Mouse (Mus musculus): ENCODE measurements around the gene Padi2. TPM values are rescaled to one million over a fixed set of nuclear protein-coding genes. Genes with fewer than 3 reads are reported as not detected.

The Padi2 gene
- polyA plus RNA-seq, 1 experiment from 2014 or later = 2.5 TPM

- 42% methylated on average over 4 of the region's 4 CpGs for WGBS (ENCODE audit: insufficient replicate concordance)
- H3K27ac ChIP-seq = no peak overlapping the region
- no peaks in the 10 kb centered on the region for H3K4me1 ChIP-seq
- no peaks in the 10 kb centered on the region for H3K36me3 ChIP-seq
- no peak overlapping the region for H3K4me3 ChIP-seq
- peaks cover 38% of the 10 kb centered on the region; the same call in 1 of the 2 replicates for H3K27me3 ChIP-seq (replicated peaks)
- ATAC-seq = no peak
- H3K9me3 ChIP-seq (replicated peaks) = peaks cover 8% of the 10 kb centered on the region
- no peak overlapping the region for H3K9ac ChIP-seq
- no peak overlapping the region for H3K4me2 ChIP-seq
Measured at GRCm38 (mm10) chr4:140882365-140882764, 23.8 kb upstream of the Padi2 start.

GRCm38 (mm10) chr4:140882981-140883380 is 23.2 kb upstream of the Padi2 start:
- Histone ChIP-seq H3K4me2 (no peak overlapping the region), H3K4me1 (no peaks in the 10 kb centered on the region), H3K36me3 (no peaks in the 10 kb centered on the region), H3K4me3 (no peak overlapping the region), H3K27me3 (replicated peaks) (peaks cover 40% of the 10 kb centered on the region; the same call in 1 of the 2 replicates), H3K9me3 (replicated peaks) (peaks cover 8% of the 10 kb centered on the region), H3K27ac (no peak overlapping the region), H3K9ac (no peak overlapping the region)
- 84% methylated on average over 3 of the region's 3 CpGs for WGBS (ENCODE audit: insufficient replicate concordance)
- ATAC-seq = no peak

GRCm38 (mm10) chr4:140883852-140884251 is 22.3 kb upstream of the Padi2 start:
- Histone ChIP-seq H3K9ac (no peak overlapping the region), H3K27ac (no peak overlapping the region), H3K4me2 (no peak overlapping the region), H3K9me3 (replicated peaks) (peaks cover 8% of the 10 kb centered on the region), H3K4me1 (no peaks in the 10 kb centered on the region), H3K27me3 (replicated peaks) (peaks cover 36% of the 10 kb centered on the region; the same call in 1 of the 2 replicates), H3K4me3 (no peak overlapping the region), H3K36me3 (no peaks in the 10 kb centered on the region)
- no peak for ATAC-seq
- 39% methylated on average over 4 of the region's 4 CpGs for WGBS (ENCODE audit: insufficient replicate concordance)

GRCm38 (mm10) chr4:140891525-140892162 is 14.5 kb upstream of the Padi2 start:
- ATAC-seq = no peak

GRCm38 (mm10) chr4:140892163-140892530 is 14.0 kb upstream of the Padi2 start:
- Histone ChIP-seq H3K4me2 (no peak overlapping the region), H3K9ac (no peak overlapping the region), H3K9me3 (replicated peaks) (no peaks in the 10 kb centered on the region), H3K27ac (no peak overlapping the region), H3K4me3 (no peak overlapping the region), H3K4me1 (no peaks in the 10 kb centered on the region), H3K36me3 (no peaks in the 10 kb centered on the region), H3K27me3 (replicated peaks) (peaks cover 8% of the 10 kb centered on the region; the same call in 1 of the 2 replicates)
- ATAC-seq = no peak
- WGBS (ENCODE audit: insufficient replicate concordance) = 49% methylated on average over 1 of the region's 1 CpGs

More at GRCm38 (mm10) chr4:140891525-140892162, 14.5 kb upstream of the Padi2 start:
- Histone ChIP-seq H3K27me3 (replicated peaks) (peaks cover 8% of the 10 kb centered on the region; the same call in 1 of the 2 replicates), H3K4me1 (no peaks in the 10 kb centered on the region), H3K9ac (no peak overlapping the region), H3K4me2 (no peak overlapping the region), H3K27ac (no peak overlapping the region), H3K4me3 (no peak overlapping the region), H3K9me3 (replicated peaks) (no peaks in the 10 kb centered on the region), H3K36me3 (no peaks in the 10 kb centered on the region)
- 82% methylated on average over 14 of the region's 14 CpGs for WGBS (ENCODE audit: insufficient replicate concordance)

- Histone ChIP-seq H3K9ac (no peak overlapping the region), H3K4me3 (no peak overlapping the region), H3K9me3 (replicated peaks) (no peaks in the 10 kb centered on the region), H3K27ac (no peak overlapping the region), H3K4me1 (peaks cover 45% of the 10 kb centered on the region), H3K4me2 (peak overlapping the region; percentile 72; the same call in 1 of the 2 replicates), H3K36me3 (no peaks in the 10 kb centered on the region), H3K27me3 (replicated peaks) (peaks cover 86% of the 10 kb centered on the region)
- ATAC-seq = no peak
- WGBS (ENCODE audit: insufficient replicate concordance) = 26% methylated on average over 14 of the region's 14 CpGs
Measured at GRCm38 (mm10) chr4:140904776-140905425, 1.2 kb upstream of the Padi2 start.

- Histone ChIP-seq H3K27me3 (replicated peaks) (peaks cover 82% of the 10 kb centered on the region), H3K36me3 (no peaks in the 10 kb centered on the region), H3K4me3 (peak overlapping the region; percentile 50), H3K4me1 (peaks cover 51% of the 10 kb centered on the region), H3K27ac (no peak overlapping the region), H3K9ac (peak overlapping the region; percentile 40; the same call in 1 of the 2 replicates), H3K9me3 (replicated peaks) (no peaks in the 10 kb centered on the region), H3K4me2 (peak overlapping the region; percentile 72)
- 8% methylated on average over 11 of the region's 11 CpGs for WGBS (ENCODE audit: insufficient replicate concordance)
- ATAC-seq = no peak
Measured at GRCm38 (mm10) chr4:140905426-140905871, 695 bp upstream of the Padi2 start.

GRCm38 (mm10) chr4:140906827-140907280 is 710 bp downstream of the Padi2 start:
- peaks cover 77% of the 10 kb centered on the region for H3K27me3 ChIP-seq (replicated peaks)
- no peaks in the 10 kb centered on the region for H3K36me3 ChIP-seq
- H3K4me1 ChIP-seq = peaks cover 58% of the 10 kb centered on the region
- H3K27ac ChIP-seq = no peak overlapping the region
- H3K9me3 ChIP-seq (replicated peaks) = no peaks in the 10 kb centered on the region
- 50% methylated on average over 11 of the region's 11 CpGs for WGBS (ENCODE audit: insufficient replicate concordance)
- no peak for ATAC-seq
- H3K4me2 ChIP-seq = peak overlapping the region; percentile 72
- H3K9ac ChIP-seq = no peak overlapping the region
- H3K4me3 ChIP-seq = no peak overlapping the region

GRCm38 (mm10) chr4:140907306-140908024 is 1.3 kb downstream of the Padi2 start:
- Histone ChIP-seq H3K9me3 (replicated peaks) (no peaks in the 10 kb centered on the region), H3K9ac (peak overlapping the region; percentile 23; the same call in 1 of the 2 replicates), H3K4me1 (peaks cover 58% of the 10 kb centered on the region), H3K27ac (no peak overlapping the region), H3K4me3 (no peak overlapping the region), H3K27me3 (replicated peaks) (peaks cover 80% of the 10 kb centered on the region), H3K36me3 (no peaks in the 10 kb centered on the region), H3K4me2 (peak overlapping the region; percentile 72; the same call in 1 of the 2 replicates)
- ATAC-seq = no peak
- WGBS (ENCODE audit: insufficient replicate concordance) = 65% methylated on average over 12 of the region's 12 CpGs

- no peak overlapping the region for H3K4me3 ChIP-seq
- H3K36me3 ChIP-seq = no peaks in the 10 kb centered on the region
- H3K4me2 ChIP-seq = peak overlapping the region; percentile 72; the same call in 1 of the 2 replicates
- WGBS (ENCODE audit: insufficient replicate concordance) = 32% methylated on average over 5 of the region's 5 CpGs
- peaks cover 74% of the 10 kb centered on the region for H3K27me3 ChIP-seq (replicated peaks)
- no peaks in the 10 kb centered on the region for H3K9me3 ChIP-seq (replicated peaks)
- peaks cover 58% of the 10 kb centered on the region for H3K4me1 ChIP-seq
- ATAC-seq = peak; percentile 65
- no peak overlapping the region for H3K27ac ChIP-seq
- no peak overlapping the region for H3K9ac ChIP-seq
Measured at GRCm38 (mm10) chr4:140908627-140909026, 2.5 kb downstream of the Padi2 start.

- Histone ChIP-seq H3K9ac (no peak overlapping the region), H3K9me3 (replicated peaks) (no peaks in the 10 kb centered on the region), H3K27me3 (replicated peaks) (peaks cover 65% of the 10 kb centered on the region), H3K4me3 (no peak overlapping the region), H3K27ac (no peak overlapping the region), H3K4me2 (no peak overlapping the region), H3K4me1 (peaks cover 58% of the 10 kb centered on the region), H3K36me3 (no peaks in the 10 kb centered on the region)
- ATAC-seq = no peak
- WGBS (ENCODE audit: insufficient replicate concordance) = 70% methylated on average over 4 of the region's 4 CpGs
Measured at GRCm38 (mm10) chr4:140909536-140909935, 3.4 kb downstream of the Padi2 start.

Measured in liver, embryonic 12.5 days (tissue).